Mouse (Mus musculus) intestine, postnatal 0 days (tissue): Measurements from ENCODE around the gene St7l. TPM values are rescaled to one million over a fixed set of nuclear protein-coding genes. Genes with fewer than 3 reads are reported as not detected.

Source experiments
- ATAC-seq: fragments of 200-750 bp; cut with Nextera tagmentation; 2 replicates; pipeline ENCODE4 v1.8.0; 2017; ENCODE audit warnings: mild to moderate bottlenecking, moderate TSS enrichment, moderate library complexity
- H3K27ac ChIP-seq: fragments of 300-500 bp; sonication (generic); 2 replicates; pipeline ENCODE4 v1.5.1; 2014; ENCODE audit warnings: mild to moderate bottlenecking, low read depth, low read length, moderate library complexity
- H3K27me3 ChIP-seq: fragments of 300-500 bp; sonication (generic); replicated peaks from 2 replicates; pipeline ENCODE4 v1.6.1; 2014; ENCODE audit warnings: low read length, mixed read lengths; ENCODE audit not compliant: control insufficient read depth, insufficient read depth
- H3K36me3 ChIP-seq: fragments of 300-500 bp; sonication (generic); 2 replicates; pipeline ENCODE4 v1.6.1; 2014; ENCODE audit warnings: mild to moderate bottlenecking, moderate library complexity; ENCODE audit not compliant: control insufficient read depth, insufficient read depth
- H3K4me1 ChIP-seq: fragments of 300-500 bp; sonication (generic); replicated peaks from 2 replicates; pipeline ENCODE4 v1.6.1; 2014; ENCODE audit warnings: antibody characterized with exemption, low read length, mixed read lengths; ENCODE audit not compliant: control insufficient read depth, insufficient read depth
- H3K4me2 ChIP-seq: fragments of 300-500 bp; sonication (generic); replicated peaks from 2 replicates; pipeline ENCODE4 v1.6.1; 2014; ENCODE audit warnings: low read depth, mild to moderate bottlenecking, moderate library complexity
- H3K4me3 ChIP-seq: fragments of 300-500 bp; sonication (generic); 2 replicates; pipeline ENCODE4 v1.5.1; 2014; ENCODE audit warnings: low read depth, low read length
- H3K9ac ChIP-seq: fragments of 300-500 bp; sonication (generic); 2 replicates; pipeline ENCODE4 v1.6.1; 2014; ENCODE audit warnings: mild to moderate bottlenecking, low read depth, low read length
- H3K9me3 ChIP-seq: fragments of 300-500 bp; sonication (generic); 2 replicates; pipeline ENCODE4 v1.6.1; 2016; ENCODE audit warnings: mixed run types; ENCODE audit not compliant: control insufficient read depth
- CTCF ChIP-seq: sonication (generic); IDR thresholded peaks from 2 replicates; pipeline ENCODE4 v1.5.1; 2016; ENCODE audit warnings: low read depth, mild to moderate bottlenecking, control low read depth, antibody characterized with exemption, moderate library complexity
- WGBS: fragments of 180-500 bp; shearing (Covaris S2); extraction: QIAGEN DNeasy Blood & Tissue Kit; methylation state at CpG from one replicate; pipeline ENCODE4 v1.1.7; 2014; 5-methylcytosine and 5-hydroxymethylcytosine counted together
- polyA plus RNA-seq: library from polyadenylated mRNA; unstranded; fragments of >200 nt; fragmentation: Nextera tagmentation; extraction: Ambion mirVana; gene quantifications from 2 replicates; pipeline ENCODE4 v1.2.1, GENCODE M21; 2015

The St7l gene
- polyA plus RNA-seq, 1 experiment from 2014 or later, result 21.9 TPM

DNA sequence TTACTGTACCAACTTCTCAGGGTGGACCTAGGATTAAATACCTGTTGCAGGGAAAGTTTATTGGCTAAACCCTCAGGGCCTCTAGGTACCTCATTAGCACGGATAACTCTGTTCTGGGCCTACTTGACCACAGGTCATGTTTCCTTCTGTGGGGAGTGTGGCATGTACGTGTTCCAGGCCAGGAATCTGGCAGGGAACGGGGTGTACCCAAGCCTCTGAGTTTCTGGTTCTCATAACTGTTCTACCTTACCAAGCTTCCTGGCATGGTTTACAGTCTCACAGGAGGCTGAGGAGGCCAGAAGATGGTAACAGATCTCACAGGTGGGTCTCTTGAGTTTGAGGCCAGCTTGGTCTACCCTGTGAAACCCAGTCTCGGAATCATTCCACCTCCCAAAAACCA, 17.2 kb upstream of the St7l start:
- Histone ChIP-seq H3K27ac (no peak overlapping the region), H3K4me3 (no peak overlapping the region), H3K4me2 (no peak overlapping the region), H3K4me1 (0 out of 2 replicates have a peak, but pooled peaks cover 4% of the 10 kb centered on the region), H3K9me3 (no peaks in the 10 kb centered on the region), H3K36me3 (peaks cover 45% of the 10 kb centered on the region), H3K9ac (no peak overlapping the region), H3K27me3 (no peaks in the 10 kb centered on the region)
- no peak for TF ChIP-seq CTCF
- WGBS, result 75% methylated on average over 4 of the region's 4 CpGs
- ATAC-seq, result no peak

- no peaks in the 10 kb centered on the region for H3K4me1 ChIP-seq
- TF ChIP-seq CTCF, result no peak
- WGBS, result 79% methylated on average over 1 of the region's 1 CpGs
- no peak for ATAC-seq
- H3K36me3 ChIP-seq, result no peaks in the 10 kb centered on the region
- no peak overlapping the region for H3K9ac ChIP-seq
- H3K27me3 ChIP-seq, result no peaks in the 10 kb centered on the region
- no peak overlapping the region for H3K27ac ChIP-seq
- no peaks in the 10 kb centered on the region for H3K9me3 ChIP-seq
- H3K4me2 ChIP-seq, result no peak overlapping the region
- H3K4me3 ChIP-seq, result no peak overlapping the region
These were observed 9.3 kb upstream of the St7l start for GRCm38 (mm10) chr3:104854465-104854864.

DNA sequence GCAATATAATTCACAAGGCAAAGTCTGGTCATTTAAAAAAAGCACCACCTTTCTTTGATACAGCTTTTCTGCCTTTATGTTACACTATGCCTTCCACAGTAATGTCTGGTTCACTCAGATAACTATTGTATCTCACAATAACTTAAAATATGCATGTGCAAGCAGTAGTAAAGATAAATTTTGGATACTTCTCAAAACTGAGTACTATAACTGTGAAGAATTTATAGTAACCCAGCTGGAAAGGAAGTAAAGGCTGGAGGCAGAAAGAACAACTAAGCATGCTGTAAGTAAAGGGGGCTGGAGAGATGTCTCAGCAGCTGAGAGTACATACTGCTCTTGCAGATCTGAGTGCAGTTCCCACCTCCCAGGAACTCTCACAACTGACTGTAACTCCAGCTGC, 8.9 kb upstream of the St7l start:
- H3K27me3 ChIP-seq, result no peaks in the 10 kb centered on the region
- no peaks in the 10 kb centered on the region for H3K9me3 ChIP-seq
- H3K27ac ChIP-seq, result no peak overlapping the region; the same call in 1 of the 2 replicates
- H3K4me2 ChIP-seq, result no peak overlapping the region
- no peak for TF ChIP-seq CTCF
- no peak for ATAC-seq
- H3K9ac ChIP-seq, result no peak overlapping the region
- H3K36me3 ChIP-seq, result no peaks in the 10 kb centered on the region
- H3K4me3 ChIP-seq, result no peak overlapping the region
- H3K4me1 ChIP-seq, result no peaks in the 10 kb centered on the region

DNA sequence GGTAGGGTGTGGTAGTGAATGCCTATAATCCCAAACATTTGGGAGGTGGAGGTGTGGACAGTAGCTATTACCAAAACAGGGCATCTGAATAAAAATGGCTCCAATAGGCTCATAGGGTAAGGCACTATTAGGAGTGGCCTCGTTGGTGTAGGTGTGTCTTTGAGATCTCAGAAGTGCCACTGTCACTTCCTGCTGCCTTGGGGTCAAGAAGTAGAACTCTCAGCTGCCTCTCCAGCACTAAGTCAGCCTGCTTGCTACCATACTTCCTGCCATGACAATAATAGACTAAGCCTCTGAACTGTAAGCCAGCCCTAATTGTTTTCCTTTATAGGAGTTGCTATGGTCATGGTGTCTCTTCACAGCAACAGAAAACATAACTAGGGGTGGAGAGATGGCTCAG, 7.7 kb upstream of the St7l start:
- no peak for TF ChIP-seq CTCF
- peak; percentile 28; the same call in 1 of the 2 replicates for ATAC-seq
- no peak overlapping the region for H3K27ac ChIP-seq
- 45% methylated on average over 1 of the region's 1 CpGs for WGBS
- no peak overlapping the region for H3K4me3 ChIP-seq
- H3K4me1 ChIP-seq, result no peaks in the 10 kb centered on the region
- H3K27me3 ChIP-seq, result no peaks in the 10 kb centered on the region
- no peaks in the 10 kb centered on the region for H3K9me3 ChIP-seq
- no peaks in the 10 kb centered on the region for H3K36me3 ChIP-seq
- H3K9ac ChIP-seq, result no peak overlapping the region
- no peak overlapping the region for H3K4me2 ChIP-seq

- ATAC-seq, result no peak
- no peak overlapping the region for H3K4me3 ChIP-seq
- no peak for TF ChIP-seq CTCF
- no peak overlapping the region for H3K27ac ChIP-seq
- H3K4me2 ChIP-seq, result no peak overlapping the region
- no peaks in the 10 kb centered on the region for H3K36me3 ChIP-seq
- H3K9me3 ChIP-seq, result no peaks in the 10 kb centered on the region
- H3K9ac ChIP-seq, result no peak overlapping the region
- H3K27me3 ChIP-seq, result no peaks in the 10 kb centered on the region
- 89% methylated on average over 1 of the region's 1 CpGs for WGBS
- H3K4me1 ChIP-seq, result no peaks in the 10 kb centered on the region; the same call in 1 of the 2 replicates
These were observed 5.2 kb upstream of the St7l start for GRCm38 (mm10) chr3:104858560-104858959.

- peak overlapping the region; percentile 99 for H3K27ac ChIP-seq
- no peaks in the 10 kb centered on the region; the same call in 1 of the 2 replicates for H3K36me3 ChIP-seq
- peak overlapping the region; percentile 75 for H3K4me2 ChIP-seq
- no peaks in the 10 kb centered on the region for H3K27me3 ChIP-seq
- H3K4me1 ChIP-seq, result no peaks in the 10 kb centered on the region; the same call in 1 of the 2 replicates
- peak; percentile 27; the same call in 1 of the 2 replicates for TF ChIP-seq CTCF
- H3K9ac ChIP-seq, result peak overlapping the region; percentile 97
- no peaks in the 10 kb centered on the region for H3K9me3 ChIP-seq
- under 1% methylated on average over 48 of the region's 48 CpGs for WGBS
- ATAC-seq, result peak; percentile 84
- peak overlapping the region; percentile 98 for H3K4me3 ChIP-seq
These were observed 991 bp downstream of the St7l start for GRCm38 (mm10) chr3:104864651-104865340.
